Mouse (Mus musculus) embryonic fibroblast, embryonic 13.5 days (primary cell): ENCODE results near the gene Slc35e3.

ENCODE experiments used
- CTCF ChIP-seq: IDR thresholded peaks from 2 replicates; pipeline ENCODE4 v1.5.1; 2011; ENCODE audit warnings: mild to moderate bottlenecking, control low read depth, low read length, moderate library complexity, borderline replicate concordance; ENCODE audit not compliant: insufficient read depth
- POLR2A ChIP-seq: IDR thresholded peaks from 2 replicates; pipeline ENCODE4 v1.6.1; 2011; ENCODE audit warnings: low read depth, mild to moderate bottlenecking, control low read depth, low read length, moderate library complexity

- no peak for TF ChIP-seq CTCF
- no peak for TF ChIP-seq POLR2A
Measured at GRCm38 (mm10) chr10:117779581-117780305, 33.6 kb upstream of the Slc35e3 start.
